Mouse (Mus musculus): ENCODE data around the gene Cdr2l. TPM values are rescaled to one million over a fixed set of nuclear protein-coding genes. Genes with fewer than 3 reads are reported as not detected.
A peak's percentile ranks its signal among the peaks of the same experiment; 100 is the strongest.

Cdr2l gene
- polyA plus RNA-seq, 1 experiment from 2014 or later: 15.7 TPM

DNA sequence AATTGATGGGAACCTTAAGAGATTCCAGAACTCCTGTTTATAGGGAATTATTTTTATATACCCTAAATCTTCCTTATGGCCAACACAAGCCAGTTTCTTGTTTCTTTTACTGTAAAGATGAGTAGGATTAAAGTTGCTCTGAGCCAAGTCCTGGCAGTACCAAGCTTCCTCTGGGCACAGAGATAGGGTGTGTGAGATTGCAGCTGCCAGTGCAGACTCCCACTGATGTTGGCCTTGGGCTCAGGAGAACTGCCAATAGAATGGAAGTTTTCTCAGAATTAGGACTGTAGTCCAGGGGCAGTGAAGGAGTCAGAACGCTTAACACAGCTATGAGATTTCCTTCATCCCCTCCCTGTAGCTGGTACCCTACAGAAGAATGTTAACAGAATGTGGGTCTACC is 39.6 kb downstream of the Cdr2l start:
- DNase-seq (ENCODE audit: low spot score): no peak
- Histone ChIP-seq H3K36me3 (replicated peaks; ENCODE audit: control insufficient read depth, insufficient read depth, low read depth, low read length) (no peaks in the 10 kb centered on the region; the same call in 1 of the 2 replicates), H3K27ac (replicated peaks; ENCODE audit: low read depth, low read length) (no peak overlapping the region), H3K4me3 (ENCODE audit: low read depth, low read length) (peak overlapping the region; percentile 95; the same call in 1 of the 2 replicates), H3K4me1 (ENCODE audit: control insufficient read depth, insufficient read depth, low read length) (peaks cover 7% of the 10 kb centered on the region), H3K27me3 (ENCODE audit: control insufficient read depth, insufficient read depth, low read length) (no peaks in the 10 kb centered on the region), H3K9me3 (replicated peaks; ENCODE audit: control insufficient read depth, low read length) (no peaks in the 10 kb centered on the region), H3K4me2 (ENCODE audit: low read depth, low read length) (no peak overlapping the region; the same call in 1 of the 2 replicates), H3K9ac (replicated peaks; ENCODE audit: low read length) (peak overlapping the region; percentile 97; the same call in 1 of the 2 replicates)
- 60% methylated on average over 1 of the region's 1 CpGs for WGBS
- ATAC-seq (replicated peaks; ENCODE audit: insufficient number of reproducible peaks, low FRiP score, low TSS enrichment, low read depth): no peak

DNA sequence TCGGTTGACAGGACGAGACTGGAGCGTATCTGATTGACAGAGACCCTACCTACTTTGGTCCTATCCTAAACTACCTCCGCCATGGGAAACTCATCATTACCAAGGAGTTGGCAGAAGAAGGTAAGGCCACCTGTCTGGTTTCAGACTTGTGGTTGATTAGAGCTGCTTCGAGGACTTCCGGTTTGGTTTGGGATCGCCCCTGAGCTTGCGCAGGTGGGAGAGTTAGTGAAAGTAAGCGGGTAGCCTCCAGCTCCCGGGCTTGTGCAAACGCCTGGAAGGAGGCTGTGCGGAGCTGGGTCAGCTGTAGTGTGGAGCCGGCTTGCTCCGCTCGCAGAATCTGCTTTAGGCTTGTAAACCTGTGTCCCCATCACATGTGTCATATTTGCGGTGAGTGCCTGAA is 40.3 kb downstream of the Cdr2l start:
- Histone ChIP-seq H3K9me3 (replicated peaks; ENCODE audit: control insufficient read depth, low read length) (no peaks in the 10 kb centered on the region), H3K27me3 (ENCODE audit: control insufficient read depth, insufficient read depth, low read length) (no peaks in the 10 kb centered on the region), H3K4me3 (ENCODE audit: low read depth, low read length) (no peak overlapping the region), H3K4me2 (ENCODE audit: low read depth, low read length) (no peak overlapping the region), H3K4me1 (ENCODE audit: control insufficient read depth, insufficient read depth, low read length) (peaks cover 7% of the 10 kb centered on the region), H3K36me3 (replicated peaks; ENCODE audit: control insufficient read depth, insufficient read depth, low read depth, low read length) (no peaks in the 10 kb centered on the region; the same call in 1 of the 2 replicates), H3K9ac (replicated peaks; ENCODE audit: low read length) (no peak overlapping the region), H3K27ac (replicated peaks; ENCODE audit: low read depth, low read length) (no peak overlapping the region)
- 91% methylated on average over 16 of the region's 16 CpGs for WGBS
- DNase-seq (ENCODE audit: low spot score): no peak
- no peak for ATAC-seq (replicated peaks; ENCODE audit: insufficient number of reproducible peaks, low FRiP score, low TSS enrichment, low read depth)

DNA sequence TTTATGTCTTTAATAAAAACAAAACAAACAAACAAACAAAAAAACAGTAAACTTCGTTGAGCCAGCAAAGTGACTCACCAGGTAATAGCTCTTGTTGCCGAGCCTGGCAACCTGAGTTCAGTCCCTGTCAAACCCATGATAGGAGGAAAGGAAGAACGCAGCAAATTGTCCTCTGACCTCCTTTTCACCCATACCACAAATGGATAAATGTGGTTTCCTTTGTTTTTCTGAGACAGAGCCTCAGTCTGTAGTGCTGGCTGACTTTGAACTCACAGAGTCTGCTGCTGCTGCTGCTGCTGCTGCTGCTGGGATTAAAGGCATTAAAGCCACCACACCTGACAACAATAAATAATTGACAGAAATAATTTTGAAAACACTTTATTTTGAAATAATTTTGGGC is 41.4 kb downstream of the Cdr2l start:
- 71% methylated on average over 3 of the region's 3 CpGs for WGBS
- Histone ChIP-seq H3K27ac (replicated peaks; ENCODE audit: low read depth, low read length) (no peak overlapping the region), H3K4me3 (ENCODE audit: low read depth, low read length) (no peak overlapping the region), H3K36me3 (replicated peaks; ENCODE audit: control insufficient read depth, insufficient read depth, low read depth, low read length) (no peaks in the 10 kb centered on the region), H3K9ac (replicated peaks; ENCODE audit: low read length) (no peak overlapping the region), H3K4me1 (ENCODE audit: control insufficient read depth, insufficient read depth, low read length) (peaks cover 7% of the 10 kb centered on the region), H3K27me3 (ENCODE audit: control insufficient read depth, insufficient read depth, low read length) (no peaks in the 10 kb centered on the region), H3K4me2 (ENCODE audit: low read depth, low read length) (no peak overlapping the region), H3K9me3 (replicated peaks; ENCODE audit: control insufficient read depth, low read length) (no peaks in the 10 kb centered on the region)
- ATAC-seq (replicated peaks; ENCODE audit: insufficient number of reproducible peaks, low FRiP score, low TSS enrichment, low read depth) (no peak), DNase-seq (ENCODE audit: low spot score) (no peak)

DNA sequence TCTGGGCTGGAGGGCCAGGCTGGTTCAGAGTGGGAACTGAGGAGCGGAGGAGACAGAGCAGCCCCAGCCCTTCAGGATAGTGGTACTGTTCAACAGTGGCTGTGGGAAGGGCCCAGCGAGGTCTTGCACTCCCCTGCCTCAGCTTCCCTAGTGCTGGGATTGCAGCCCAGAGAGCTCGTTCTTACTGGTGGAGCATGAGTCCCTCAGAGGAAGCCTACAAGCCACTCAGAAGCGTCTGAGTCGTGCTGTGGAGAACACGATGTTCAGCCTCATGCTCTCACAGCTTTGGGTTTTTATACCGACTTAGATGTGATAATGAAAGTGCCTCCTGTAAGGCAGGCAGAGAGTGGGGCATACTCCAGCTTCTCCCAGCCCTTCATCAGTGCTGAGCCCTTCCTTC is 43.0 kb downstream of the Cdr2l start:
- H3K4me2 ChIP-seq (ENCODE audit: low read depth, low read length): no peak overlapping the region
- ATAC-seq (replicated peaks; ENCODE audit: insufficient number of reproducible peaks, low FRiP score, low TSS enrichment, low read depth) (no peak), DNase-seq (ENCODE audit: low spot score) (no peak)
- no peaks in the 10 kb centered on the region for H3K27me3 ChIP-seq (ENCODE audit: control insufficient read depth, insufficient read depth, low read length)
- 89% methylated on average over 7 of the region's 7 CpGs for WGBS
- H3K4me3 ChIP-seq (ENCODE audit: low read depth, low read length): no peak overlapping the region
- H3K36me3 ChIP-seq (replicated peaks; ENCODE audit: control insufficient read depth, insufficient read depth, low read depth, low read length): no peaks in the 10 kb centered on the region
- H3K4me1 ChIP-seq (ENCODE audit: control insufficient read depth, insufficient read depth, low read length): peaks cover 3% of the 10 kb centered on the region; the same call in 1 of the 2 replicates
- no peak overlapping the region for H3K9ac ChIP-seq (replicated peaks; ENCODE audit: low read length)
- no peak overlapping the region for H3K27ac ChIP-seq (replicated peaks; ENCODE audit: low read depth, low read length)
- H3K9me3 ChIP-seq (replicated peaks; ENCODE audit: control insufficient read depth, low read length): no peaks in the 10 kb centered on the region

DNA sequence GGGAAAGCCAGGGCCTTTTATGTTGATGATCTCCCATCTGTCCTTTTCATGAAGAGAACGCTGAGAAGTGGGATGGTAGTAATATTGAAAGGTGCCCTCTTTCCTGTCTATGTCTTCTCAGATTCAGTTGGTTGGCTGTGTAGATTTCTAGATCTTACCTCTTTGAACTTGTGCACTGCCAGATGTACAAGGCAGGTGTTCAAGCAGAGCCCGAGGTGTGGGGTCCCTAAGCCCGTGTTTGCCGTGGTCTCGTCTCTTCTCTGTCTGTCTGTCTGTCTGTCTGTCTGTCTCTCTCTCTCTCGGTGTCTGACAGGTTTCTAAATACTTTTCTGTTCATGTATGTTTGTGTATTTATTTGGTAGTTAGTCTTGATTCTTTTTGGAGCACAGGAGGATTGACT is 44.0 kb downstream of the Cdr2l start:
- Histone ChIP-seq H3K27ac (replicated peaks; ENCODE audit: low read depth, low read length) (no peak overlapping the region), H3K9me3 (replicated peaks; ENCODE audit: control insufficient read depth, low read length) (no peaks in the 10 kb centered on the region), H3K9ac (replicated peaks; ENCODE audit: low read length) (no peak overlapping the region), H3K4me2 (ENCODE audit: low read depth, low read length) (no peak overlapping the region), H3K27me3 (ENCODE audit: control insufficient read depth, insufficient read depth, low read length) (no peaks in the 10 kb centered on the region), H3K4me3 (ENCODE audit: low read depth, low read length) (no peak overlapping the region), H3K36me3 (replicated peaks; ENCODE audit: control insufficient read depth, insufficient read depth, low read depth, low read length) (peaks cover 5% of the 10 kb centered on the region), H3K4me1 (ENCODE audit: control insufficient read depth, insufficient read depth, low read length) (peaks cover 3% of the 10 kb centered on the region; the same call in 1 of the 2 replicates)
- DNase-seq (ENCODE audit: low spot score): no peak
- no peak for ATAC-seq (replicated peaks; ENCODE audit: insufficient number of reproducible peaks, low FRiP score, low TSS enrichment, low read depth)
- WGBS: 94% methylated on average over 6 of the region's 6 CpGs

DNA sequence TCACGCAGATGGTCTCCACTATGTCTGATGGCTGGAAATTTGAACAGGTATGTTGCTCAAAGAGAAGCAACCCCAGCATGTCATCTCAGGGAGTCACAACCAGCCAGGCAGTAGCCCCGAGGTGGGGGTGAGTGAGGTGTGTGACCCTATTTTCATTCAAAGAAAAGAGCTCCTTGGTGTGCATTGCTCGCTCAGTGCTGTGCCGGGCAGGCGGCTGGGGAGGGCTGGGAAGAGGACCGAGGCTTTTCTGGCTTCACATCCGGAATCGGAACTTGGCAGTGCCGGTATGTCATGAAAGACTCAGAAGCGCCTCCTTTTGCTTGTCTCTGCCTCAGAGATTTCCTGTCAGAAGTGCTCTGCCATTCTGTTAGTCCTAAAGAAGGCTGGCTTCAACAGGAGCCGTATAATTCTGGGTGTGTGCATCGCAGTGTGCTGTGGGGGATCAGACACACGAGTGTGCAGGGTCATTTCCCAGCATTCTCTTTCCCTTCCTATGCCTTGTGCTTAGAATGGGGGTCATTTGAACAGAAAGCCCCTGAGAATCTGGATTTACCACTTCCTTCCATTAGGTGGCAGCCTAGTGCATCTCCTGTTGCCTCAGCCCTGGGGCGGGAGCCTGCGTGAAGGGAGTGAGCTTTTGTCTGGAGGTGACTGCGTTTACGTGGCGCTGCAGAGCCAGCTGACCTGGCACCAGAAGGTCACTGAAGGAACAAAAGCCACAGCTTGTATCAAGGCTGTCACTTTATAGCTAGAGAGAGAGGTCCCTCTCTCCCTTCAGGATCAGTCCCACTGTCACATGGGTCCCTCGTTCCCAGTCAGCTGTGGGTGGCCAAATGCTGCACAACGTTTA is 46.0 kb downstream of the Cdr2l start:
- Histone ChIP-seq H3K9ac (replicated peaks; ENCODE audit: low read length) (peak overlapping the region; percentile 15; the same call in 1 of the 2 replicates), H3K27me3 (ENCODE audit: control insufficient read depth, insufficient read depth, low read length) (no peaks in the 10 kb centered on the region), H3K4me1 (ENCODE audit: control insufficient read depth, insufficient read depth, low read length) (no peaks in the 10 kb centered on the region), H3K4me3 (ENCODE audit: low read depth, low read length) (no peak overlapping the region), H3K27ac (replicated peaks; ENCODE audit: low read depth, low read length) (no peak overlapping the region), H3K9me3 (replicated peaks; ENCODE audit: control insufficient read depth, low read length) (no peaks in the 10 kb centered on the region), H3K36me3 (replicated peaks; ENCODE audit: control insufficient read depth, insufficient read depth, low read depth, low read length) (peaks cover 9% of the 10 kb centered on the region), H3K4me2 (ENCODE audit: low read depth, low read length) (no peak overlapping the region)
- 32% methylated on average over 20 of the region's 20 CpGs for WGBS
- ATAC-seq (replicated peaks; ENCODE audit: insufficient number of reproducible peaks, low FRiP score, low TSS enrichment, low read depth) (peak; percentile 45; the same call in 1 of the 2 replicates), DNase-seq (ENCODE audit: low spot score) (peak; percentile 91)

DNA sequence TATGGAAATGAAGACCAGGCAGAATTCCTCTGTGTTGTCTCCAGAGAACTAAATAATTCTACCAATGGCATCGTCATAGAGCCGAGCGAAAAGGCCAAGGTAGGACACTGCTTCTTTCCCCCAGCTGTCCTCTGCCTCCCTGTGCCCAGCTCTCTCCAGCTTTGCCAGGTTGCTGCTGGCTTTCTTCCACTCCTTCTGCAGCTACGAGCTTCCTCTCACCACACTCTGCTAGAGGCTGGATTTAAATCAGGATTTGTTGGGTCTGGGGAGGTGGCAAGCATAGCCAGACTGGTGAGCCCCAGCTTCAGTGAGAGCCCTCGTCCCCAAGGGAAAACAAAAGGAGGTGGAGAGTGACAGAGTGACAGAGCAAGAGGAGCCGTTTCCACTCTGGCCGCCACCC is 47.6 kb downstream of the Cdr2l start:
- no peak overlapping the region for H3K4me3 ChIP-seq (ENCODE audit: low read depth, low read length)
- no peak for DNase-seq (ENCODE audit: low spot score)
- no peak overlapping the region for H3K4me2 ChIP-seq (ENCODE audit: low read depth, low read length)
- ATAC-seq (replicated peaks; ENCODE audit: insufficient number of reproducible peaks, low FRiP score, low TSS enrichment, low read depth): no peak
- 80% methylated on average over 7 of the region's 7 CpGs for WGBS
- H3K27ac ChIP-seq (replicated peaks; ENCODE audit: low read depth, low read length): no peak overlapping the region
- H3K36me3 ChIP-seq (replicated peaks; ENCODE audit: control insufficient read depth, insufficient read depth, low read depth, low read length): peaks cover 9% of the 10 kb centered on the region
- H3K27me3 ChIP-seq (ENCODE audit: control insufficient read depth, insufficient read depth, low read length): no peaks in the 10 kb centered on the region
- H3K9ac ChIP-seq (replicated peaks; ENCODE audit: low read length): no peak overlapping the region
- H3K4me1 ChIP-seq (ENCODE audit: control insufficient read depth, insufficient read depth, low read length): no peaks in the 10 kb centered on the region
- no peaks in the 10 kb centered on the region for H3K9me3 ChIP-seq (replicated peaks; ENCODE audit: control insufficient read depth, low read length)

DNA sequence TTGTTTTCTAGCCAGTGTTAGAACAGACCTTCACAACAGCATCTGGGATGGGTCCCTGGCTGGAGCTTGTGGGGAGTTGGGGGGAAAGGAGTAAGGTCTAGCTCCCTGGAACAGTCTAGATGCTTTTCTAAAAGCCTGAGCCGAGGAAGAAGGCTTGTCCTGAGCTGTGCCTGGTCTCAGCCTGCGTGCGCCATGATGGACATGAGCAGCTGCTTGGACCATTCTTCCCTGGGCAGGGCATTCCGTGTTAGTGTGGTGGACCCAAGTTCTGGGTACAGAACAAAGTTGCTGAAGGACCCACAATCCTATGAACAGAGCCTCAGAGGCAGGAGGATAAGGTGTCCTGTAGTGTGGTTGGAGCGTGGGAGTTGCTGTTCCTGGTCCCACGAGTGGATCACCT is 48.8 kb downstream of the Cdr2l start:
- WGBS: 91% methylated on average over 6 of the region's 6 CpGs
- Histone ChIP-seq H3K27ac (replicated peaks; ENCODE audit: low read depth, low read length) (no peak overlapping the region), H3K4me2 (ENCODE audit: low read depth, low read length) (no peak overlapping the region), H3K4me3 (ENCODE audit: low read depth, low read length) (no peak overlapping the region), H3K9ac (replicated peaks; ENCODE audit: low read length) (no peak overlapping the region), H3K4me1 (ENCODE audit: control insufficient read depth, insufficient read depth, low read length) (0 out of 2 replicates have a peak, but pooled peaks cover 1% of the 10 kb centered on the region), H3K9me3 (replicated peaks; ENCODE audit: control insufficient read depth, low read length) (no peaks in the 10 kb centered on the region), H3K36me3 (replicated peaks; ENCODE audit: control insufficient read depth, insufficient read depth, low read depth, low read length) (peaks cover 9% of the 10 kb centered on the region), H3K27me3 (ENCODE audit: control insufficient read depth, insufficient read depth, low read length) (no peaks in the 10 kb centered on the region)
- ATAC-seq (replicated peaks; ENCODE audit: insufficient number of reproducible peaks, low FRiP score, low TSS enrichment, low read depth) (no peak), DNase-seq (ENCODE audit: low spot score) (no peak)
